Mouse (Mus musculus) urinary bladder, postnatal 36 days (tissue): ENCODE results near the gene Epor.

ENCODE experiments used
- DNase-seq, 2 experiments: peaks; one replicate each; pipeline ENCODE4 v3.0.0; 2022; ENCODE audit warnings: low spot score in 2 of 2, mixed read lengths in 1 of 2

The Epor gene

GRCm38 (mm10) chr9:21963417-21963816 is at the start of gene Epor:
Gene Epor, minus strand, starts transcription at chr9:21963506.
- DNase-seq = peak in 1 of 2 experiments; percentile 57

DNA sequence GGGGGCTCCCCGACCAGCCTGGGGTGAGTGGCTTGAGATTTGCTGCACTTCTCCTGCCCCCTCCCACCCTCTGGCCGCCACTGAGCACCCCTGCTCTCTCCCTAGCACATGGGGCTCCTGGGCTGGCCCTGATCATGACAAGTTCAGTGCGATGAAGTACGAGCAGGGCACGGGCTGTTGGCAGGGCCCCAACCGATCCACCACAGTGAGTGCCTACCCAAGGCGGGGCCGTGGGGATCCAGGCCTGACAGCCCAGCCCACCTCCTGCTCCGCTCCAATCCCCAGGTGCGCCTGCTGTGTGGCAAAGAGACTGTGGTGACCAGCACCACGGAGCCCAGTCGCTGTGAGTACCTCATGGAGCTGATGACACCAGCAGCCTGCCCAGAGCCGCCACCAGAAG is 49.4 kb upstream of the Epor start:
- DNase-seq = no peak

DNA sequence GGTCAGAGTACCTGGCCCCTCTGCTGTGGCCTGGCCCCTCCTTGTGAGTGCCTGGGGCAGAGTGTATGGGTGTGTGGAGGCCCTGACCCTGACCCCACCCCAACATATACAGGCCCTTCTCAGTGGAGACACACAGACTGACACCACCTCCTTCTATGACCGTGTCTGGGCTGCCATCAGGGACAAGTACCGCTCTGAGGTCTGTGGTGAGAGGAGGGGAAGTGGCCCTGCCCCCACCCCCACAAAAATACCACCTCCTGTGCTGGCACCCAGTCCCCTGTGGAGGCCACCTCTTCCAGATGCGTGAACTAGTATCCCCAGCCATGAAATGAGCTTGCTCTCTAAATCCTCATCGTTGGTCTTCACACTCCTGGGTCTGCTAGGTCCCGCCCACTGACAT is 47.7 kb upstream of the Epor start:
- DNase-seq = no peak

- DNase-seq = no peak
Observed at GRCm38 (mm10) chr9:22004546-22004945, 41.2 kb upstream of the Epor start.

- peak in 1 of 2 experiments; percentile 19 for DNase-seq
Observed at GRCm38 (mm10) chr9:22003163-22003554, 39.9 kb upstream of the Epor start.

GRCm38 (mm10) chr9:22002194-22003162 is 39.2 kb upstream of the Epor start, which contains the start of the genes Ccdc151 and Prkcsh:
Gene Ccdc151, minus strand, starts transcription at chr9:22002634.
Gene Prkcsh, plus strand, starts transcription at chr9:22002806.
- DNase-seq = peak; percentile 97 to 99

GRCm38 (mm10) chr9:22001633-22002032 is 38.3 kb upstream of the Epor start:
- no peak for DNase-seq

- DNase-seq = no peak
Observed at GRCm38 (mm10) chr9:22000296-22000695, 37.0 kb upstream of the Epor start.

DNA sequence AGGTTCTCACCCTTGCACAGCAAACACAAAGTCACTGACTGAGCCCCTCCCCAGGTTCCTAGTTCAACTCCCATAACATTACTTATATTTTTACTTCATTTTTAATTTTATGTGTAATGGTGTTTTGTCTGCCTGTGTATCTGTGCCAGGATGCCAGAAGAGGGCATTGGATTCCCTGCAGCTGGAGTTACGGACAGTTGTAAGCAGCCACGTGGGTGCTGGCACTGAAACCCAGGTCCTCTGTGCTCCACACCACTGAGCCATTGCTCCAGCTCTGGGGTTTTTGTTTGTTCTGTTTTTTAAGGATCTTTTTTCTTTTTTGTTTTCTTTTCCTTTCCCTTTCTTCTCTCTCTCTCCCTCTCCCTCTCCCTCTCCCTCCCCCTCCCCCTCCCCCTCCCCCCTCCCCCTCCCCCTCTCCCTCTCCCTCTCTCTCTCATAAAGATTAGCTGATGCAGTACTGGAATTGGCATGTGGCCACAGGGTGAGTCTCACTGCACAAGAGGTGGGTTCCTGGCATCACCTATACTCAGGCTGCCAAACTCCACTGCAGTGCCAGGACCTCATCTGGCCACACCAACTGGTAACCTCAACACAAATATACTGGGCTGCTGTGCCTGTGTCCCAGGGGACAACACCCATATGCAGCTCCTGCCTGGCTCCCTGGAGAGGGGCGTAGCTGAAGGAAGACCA is 33.0 kb upstream of the Epor start:
- DNase-seq = no peak

DNA sequence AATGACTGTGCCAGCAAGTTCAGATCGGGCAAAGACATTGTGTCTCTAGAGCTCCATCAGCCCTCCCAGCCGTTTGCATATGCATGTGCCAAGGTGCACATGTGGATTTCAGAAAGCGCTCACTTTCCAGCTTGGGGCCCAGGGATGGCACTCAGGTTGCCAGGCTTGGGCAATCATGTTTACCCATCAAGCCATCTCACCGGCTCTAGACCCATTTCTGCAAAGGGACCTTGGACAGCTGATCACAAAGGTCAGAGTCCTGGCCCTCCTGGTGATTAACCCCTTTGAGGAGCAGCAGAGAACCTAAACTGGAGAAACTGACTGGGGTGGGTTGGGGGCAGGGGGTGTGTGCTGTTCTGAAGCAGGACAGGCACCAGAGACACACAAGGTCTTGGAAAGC is 28.9 kb upstream of the Epor start:
- DNase-seq = no peak

GRCm38 (mm10) chr9:21989230-21990110 is 26.2 kb upstream of the Epor start, which contains the start of gene Rgl3:
Gene Rgl3, minus strand, starts transcription at chr9:21989446.
- peak; percentile 52 to 81 for DNase-seq

GRCm38 (mm10) chr9:21988421-21989101 is 25.3 kb upstream of the Epor start:
- DNase-seq = peak; percentile 19 to 22

GRCm38 (mm10) chr9:21987592-21988342 is 24.5 kb upstream of the Epor start:
- no peak for DNase-seq

GRCm38 (mm10) chr9:21983911-21984310 is 20.6 kb upstream of the Epor start:
- DNase-seq = no peak

DNA sequence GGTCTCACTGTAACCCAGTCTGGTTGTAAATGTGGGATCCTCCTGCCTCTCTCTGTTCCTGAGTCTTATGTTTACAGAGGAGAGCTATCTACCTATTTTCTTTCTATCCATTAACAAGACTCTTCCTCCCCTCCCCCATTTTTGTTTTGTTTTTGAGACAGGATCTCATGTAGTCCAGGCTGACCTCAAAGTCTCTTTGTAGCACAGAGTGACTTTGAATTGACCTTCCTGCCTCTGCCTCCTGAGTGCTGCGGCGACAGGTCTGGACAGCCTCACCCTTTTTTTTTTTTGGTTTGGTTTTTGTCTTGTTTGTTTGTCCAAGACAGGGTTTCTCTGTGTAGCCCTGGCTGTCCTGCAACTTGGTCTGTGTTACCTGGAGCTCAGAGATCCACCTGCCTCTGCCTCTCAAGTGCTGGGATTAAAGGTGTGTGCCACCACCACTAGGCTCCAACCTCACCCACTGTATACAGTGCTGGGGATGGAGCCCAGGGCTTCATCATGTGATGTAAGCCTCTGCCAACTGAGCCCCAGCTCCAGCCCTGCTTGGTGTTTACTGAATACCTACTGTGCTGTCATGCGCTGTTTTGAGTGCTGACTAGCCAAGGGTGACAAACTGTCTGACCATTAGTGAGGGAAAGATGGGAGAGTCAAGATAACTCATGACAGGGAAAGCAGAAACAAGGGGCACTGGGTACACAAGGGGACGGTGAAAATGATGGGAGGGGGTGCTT is 15.3 kb upstream of the Epor start:
- DNase-seq = no peak

DNA sequence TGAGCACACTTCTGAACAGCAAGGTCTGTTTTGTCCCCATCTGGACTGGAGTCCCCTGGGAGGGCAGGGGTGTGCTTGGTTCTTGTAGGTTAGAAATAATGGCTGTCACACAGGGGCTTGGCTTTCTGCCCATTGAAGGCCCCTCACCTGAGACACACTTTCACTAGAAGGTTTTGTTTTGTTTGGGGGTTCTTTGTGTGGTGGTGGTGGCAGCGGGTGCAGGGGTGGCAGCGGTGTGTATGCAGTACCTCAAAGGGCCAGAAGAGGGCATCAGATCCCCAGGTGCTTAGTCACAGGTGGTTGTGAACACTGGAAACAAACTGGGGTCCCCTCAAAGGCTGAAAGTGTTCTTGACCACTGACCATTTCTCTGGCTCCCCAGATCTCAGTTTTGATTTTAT is 14.7 kb upstream of the Epor start:
- DNase-seq = no peak

- DNase-seq = no peak
Observed at GRCm38 (mm10) chr9:21977331-21977730, 14.0 kb upstream of the Epor start.

DNA sequence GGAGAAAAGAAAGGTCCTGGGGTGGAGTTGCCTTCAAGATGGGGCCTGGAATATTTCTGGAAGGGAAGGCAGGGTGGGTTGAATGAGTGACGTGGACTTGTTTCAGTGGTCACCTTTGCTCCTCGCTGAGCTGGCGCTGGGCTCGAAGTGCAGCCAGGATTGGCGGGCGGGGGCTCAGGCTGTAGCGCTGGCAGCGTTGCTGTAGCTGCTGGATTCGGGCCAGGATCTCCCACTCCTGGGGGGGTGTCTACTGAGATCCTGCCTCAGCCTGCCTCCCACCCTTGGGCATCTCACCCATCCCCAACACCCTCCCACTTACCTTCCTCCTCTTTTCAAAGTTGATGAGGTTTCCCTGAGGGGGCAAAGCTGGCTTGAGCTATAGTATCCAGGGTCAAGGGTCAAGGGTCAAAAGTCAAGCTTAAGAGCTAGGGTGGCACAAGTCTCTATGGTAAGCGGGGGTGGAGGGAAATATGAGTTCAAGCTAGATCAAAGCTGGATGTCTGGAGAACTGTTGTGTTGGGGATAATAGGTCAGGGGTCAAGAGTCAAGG is 13.4 kb upstream of the Epor start:
- no peak for DNase-seq

GRCm38 (mm10) chr9:21969304-21969703 is 6.0 kb upstream of the Epor start:
- no peak for DNase-seq
